Mouse (Mus musculus): Measurements from ENCODE around the gene Mtap.

- no peak for TF ChIP-seq CTCF (IDR thresholded peaks at IDR 0.05; ENCODE audit: control insufficient read depth, insufficient read depth, low read length)
- no peak for TF ChIP-seq POLR2A (IDR thresholded peaks at IDR 0.05; ENCODE audit: borderline replicate concordance, control insufficient read depth, low read depth, low read length)
Measured at GRCm38 (mm10) chr4:89181656-89182055, 44.7 kb downstream of the Mtap start.
